Mouse (Mus musculus) cerebellum, adult 11 months (tissue): ENCODE data around the gene Pkp3.

Experiments used
- DNase-seq: peaks from one replicate; pipeline ENCODE4 v3.0.0; 2022

Gene Pkp3

DNA sequence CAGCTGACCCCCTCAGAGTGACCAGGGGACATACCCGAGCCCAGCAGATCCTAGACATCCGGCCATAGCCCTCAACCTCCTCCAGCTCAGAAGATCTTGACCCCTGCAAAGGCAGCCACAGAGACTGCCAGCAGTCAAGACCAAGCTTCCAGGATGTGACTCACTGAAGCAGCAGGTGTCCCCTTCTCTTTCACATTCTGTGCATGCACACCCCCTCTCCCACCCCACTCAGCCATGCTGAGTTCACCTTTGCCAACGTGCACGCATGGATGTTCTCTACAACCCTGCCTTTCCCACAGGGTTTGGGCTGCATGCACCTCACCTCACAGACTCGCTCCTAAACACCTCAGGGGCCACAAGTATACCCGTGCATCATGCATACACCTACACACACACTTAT is 18.0 kb downstream of the Pkp3 start:
- DNase-seq = no peak

DNA sequence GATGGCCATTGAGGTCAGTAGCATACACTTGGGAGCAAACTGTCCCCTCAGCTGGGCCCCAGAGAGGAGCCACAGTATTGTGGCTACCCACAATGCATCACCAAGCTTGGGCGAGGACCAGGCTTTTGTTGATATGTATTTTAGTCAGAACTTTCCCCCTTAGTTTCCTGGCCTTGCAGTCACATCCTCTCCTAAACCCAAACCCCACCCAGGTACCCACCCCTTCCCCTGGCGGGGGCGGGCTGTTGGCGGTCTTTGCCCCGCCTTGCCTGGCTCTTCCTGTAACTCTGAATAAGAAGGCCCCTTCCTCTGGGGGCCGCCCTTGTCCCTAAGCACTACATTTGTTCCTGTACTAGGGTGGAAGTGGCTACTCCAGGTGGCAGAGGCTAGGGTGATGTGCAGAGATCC is 18.6 kb downstream of the Pkp3 start:
- DNase-seq = no peak

DNA sequence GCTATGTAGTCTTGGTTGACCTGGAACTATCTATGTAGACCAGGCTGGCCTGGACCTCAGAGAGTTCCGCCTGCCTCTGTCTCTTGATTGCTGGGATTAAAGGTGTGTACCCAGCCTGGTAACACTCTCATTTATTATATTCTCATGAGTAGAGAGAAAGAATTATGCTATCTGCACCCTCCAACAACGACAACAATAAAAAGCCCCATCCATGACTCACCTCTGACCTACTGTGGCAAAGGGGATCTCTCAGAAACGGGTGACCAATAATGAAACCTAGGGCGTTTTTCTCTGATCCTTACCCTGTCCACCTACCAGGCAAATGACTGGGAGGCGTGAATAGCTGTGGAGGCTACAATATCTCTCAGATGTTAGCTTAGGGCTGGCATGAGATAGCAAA is 19.2 kb downstream of the Pkp3 start:
- no peak for DNase-seq

DNA sequence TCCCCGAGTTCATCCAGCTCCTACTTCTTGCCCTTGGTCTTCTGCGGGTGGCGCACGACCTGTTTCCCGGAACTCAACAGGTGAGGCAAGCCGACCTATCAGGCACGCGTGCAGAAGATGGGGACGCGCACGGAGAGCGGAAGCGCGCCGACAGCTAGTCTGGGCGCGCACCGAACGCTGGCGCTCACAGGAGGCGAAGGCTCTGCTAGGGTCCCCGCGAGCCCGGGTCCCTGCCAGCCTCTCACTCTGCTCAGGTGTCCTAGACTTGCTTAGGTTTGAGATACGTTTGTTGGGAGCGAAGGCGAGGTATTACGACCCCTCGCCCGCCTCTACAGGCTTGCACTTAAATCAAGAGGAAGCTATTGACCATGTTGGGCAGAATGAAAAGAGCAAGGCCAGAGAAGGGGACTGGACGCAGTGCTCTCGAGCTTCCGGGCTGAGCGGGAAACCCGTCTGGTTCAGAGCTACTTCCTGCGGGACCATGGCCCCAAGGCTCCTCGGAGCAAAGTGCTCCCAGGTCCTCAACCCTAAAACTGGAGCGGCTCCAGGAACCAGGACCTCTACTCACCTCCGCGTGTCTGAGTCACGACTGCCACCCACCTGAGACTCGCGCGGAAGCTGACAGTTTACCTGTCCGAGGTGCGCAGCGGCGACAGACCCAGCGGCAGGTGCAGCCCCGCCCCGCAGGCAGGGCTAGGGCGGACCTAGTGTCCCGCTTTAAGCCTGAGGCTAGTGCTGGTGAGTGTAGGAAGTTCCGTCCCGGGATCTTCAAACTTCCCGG is 22.1 kb downstream of the Pkp3 start, which contains the start of gene Sigirr:
TSS of gene Sigirr (minus strand) at position 662 of the 781 bp plus-strand sequence.
- DNase-seq = no peak

DNA sequence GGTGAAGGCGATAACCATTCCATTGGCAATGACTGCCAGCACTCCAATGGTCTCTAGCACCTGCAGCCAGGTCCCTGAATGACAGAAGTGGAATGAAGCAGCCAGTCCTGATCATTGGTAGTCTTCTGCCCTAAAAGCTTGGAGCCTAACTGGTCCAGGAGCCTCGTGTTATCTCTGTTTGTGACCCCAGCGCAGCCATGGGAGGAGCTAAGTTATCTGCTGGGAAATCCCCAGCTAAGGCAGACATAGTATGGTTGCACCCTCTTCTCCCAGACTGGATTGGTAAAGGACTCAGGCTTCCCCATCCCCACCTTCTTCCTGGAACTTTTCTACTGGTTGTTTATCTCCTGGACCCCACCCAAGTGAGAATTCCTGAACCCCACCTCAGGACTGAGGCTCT is 25.1 kb downstream of the Pkp3 start:
- no peak for DNase-seq

DNA sequence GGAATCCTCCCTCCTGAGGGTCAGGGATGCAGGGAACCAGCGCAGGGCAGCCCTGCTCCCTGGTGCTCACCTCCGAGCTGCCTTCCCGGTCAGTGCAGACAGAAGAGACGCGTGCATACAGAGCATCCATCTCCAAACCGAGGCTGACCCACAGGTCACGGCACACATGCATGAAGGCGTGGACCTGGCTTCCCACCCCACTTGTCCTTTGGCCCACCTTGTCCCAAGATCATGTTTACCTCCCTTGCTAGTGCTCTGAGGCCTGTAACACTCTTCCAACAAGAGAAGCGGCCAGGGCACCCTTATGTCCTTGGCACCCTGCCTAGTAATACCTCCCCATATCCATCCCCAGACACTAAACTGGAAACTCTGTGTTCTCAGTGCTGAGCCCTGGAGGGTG is 37.9 kb downstream of the Pkp3 start:
- DNase-seq = no peak

DNA sequence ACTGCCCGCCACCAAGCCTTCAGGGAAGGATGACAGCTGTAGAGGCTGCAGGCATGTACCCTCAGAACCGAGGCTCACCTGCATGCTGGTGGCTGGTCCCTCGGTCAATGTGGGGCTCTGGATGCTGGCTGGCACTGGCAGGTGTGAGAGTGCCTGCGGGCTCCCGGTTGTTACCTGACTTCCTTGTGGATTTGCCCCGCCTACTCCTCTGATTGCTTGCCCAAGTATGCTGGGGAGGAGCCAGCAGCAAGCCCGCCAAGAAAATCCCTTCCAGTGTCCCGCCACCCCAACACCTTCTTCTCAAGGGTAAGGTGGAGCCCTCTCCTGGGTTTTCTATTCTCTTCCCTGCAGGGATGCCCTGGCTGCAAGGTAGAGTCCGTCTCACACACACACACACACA is 39.6 kb downstream of the Pkp3 start, which contains the start of gene Ano9:
TSS of gene Ano9 (minus strand) at position 171 of the 400 bp plus-strand sequence.
- DNase-seq = no peak

DNA sequence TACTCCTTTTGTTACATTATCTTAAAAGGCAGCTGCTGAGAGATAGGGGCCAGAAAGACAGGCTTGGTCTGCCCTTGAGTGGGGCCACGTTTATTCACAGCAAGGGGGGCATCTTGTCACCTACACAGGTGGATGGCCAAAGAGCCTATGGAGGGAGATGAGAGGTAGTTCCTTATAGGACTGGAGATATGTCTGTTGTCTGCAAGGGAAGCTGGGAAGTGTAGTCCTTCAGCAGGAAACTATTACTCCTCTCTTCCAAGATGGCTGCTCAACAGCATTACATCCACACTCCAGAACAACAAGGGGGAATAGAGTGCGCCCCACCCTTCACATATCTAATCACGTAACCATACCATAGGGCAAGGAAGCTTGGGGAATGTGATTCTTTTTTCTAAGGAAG is 41.5 kb downstream of the Pkp3 start:
- DNase-seq = no peak

DNA sequence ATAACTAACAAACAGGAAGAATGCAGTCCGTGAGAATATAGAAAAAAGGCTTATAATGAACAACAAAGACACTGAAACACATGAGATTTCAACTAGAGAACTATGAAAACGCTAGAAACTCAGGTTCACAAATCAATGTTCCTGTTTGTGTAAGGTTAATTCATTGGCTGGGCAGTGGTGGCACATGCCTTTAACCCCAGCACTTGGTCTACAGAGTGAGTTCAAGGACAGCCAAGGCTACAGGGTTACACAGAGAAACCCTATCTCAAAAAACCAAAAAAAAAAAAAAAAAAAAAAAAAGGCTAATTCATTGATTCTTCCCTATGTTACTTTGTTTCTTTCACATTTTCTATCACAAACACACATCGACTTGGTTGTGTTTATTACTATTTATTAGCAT is 42.6 kb downstream of the Pkp3 start:
- DNase-seq = no peak

DNA sequence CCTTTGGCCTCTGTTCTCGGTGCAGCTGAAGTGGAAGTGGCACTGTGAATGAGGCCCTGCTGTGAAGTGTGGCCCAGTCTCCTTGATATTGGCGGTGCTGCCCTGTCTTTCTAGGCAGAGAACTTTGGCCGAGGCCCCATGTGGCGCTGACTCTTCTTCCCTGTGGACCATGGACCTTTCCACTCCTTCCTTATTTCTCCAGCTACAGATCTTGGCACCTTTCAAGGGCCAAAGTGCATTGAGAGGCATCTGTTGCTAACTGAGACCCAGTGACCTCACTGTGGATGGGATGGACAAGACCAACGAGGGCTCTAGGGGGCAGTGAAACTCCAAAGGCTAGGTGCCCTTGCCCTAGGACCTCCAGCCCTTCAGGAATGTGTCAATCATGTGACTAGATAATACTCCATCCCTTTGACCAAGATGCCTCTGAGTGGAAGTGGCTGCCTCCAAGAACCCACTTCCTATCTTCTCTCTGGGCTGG is 43.1 kb downstream of the Pkp3 start:
- DNase-seq = no peak

DNA sequence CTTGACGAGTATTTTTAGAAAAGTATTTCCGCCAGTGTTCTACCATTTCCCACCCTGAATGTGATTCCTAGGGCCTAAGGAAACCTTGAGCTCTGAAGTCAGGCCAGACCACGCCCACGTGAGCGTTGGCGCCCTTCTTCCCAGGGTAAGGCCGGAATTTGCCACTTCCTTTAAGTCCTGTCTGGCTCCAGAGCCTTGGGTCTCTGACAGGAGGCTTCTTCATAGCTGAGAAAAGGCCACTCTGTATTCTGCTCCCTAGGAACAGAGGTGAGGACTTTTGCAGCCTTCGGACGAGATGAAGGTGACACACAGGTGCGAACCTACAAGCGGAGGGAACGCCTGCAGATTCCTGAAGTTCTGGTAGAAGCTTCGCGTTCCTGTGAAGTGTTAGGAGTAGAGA is 44.2 kb downstream of the Pkp3 start, which contains the start of gene Ptdss2:
TSS of gene Ptdss2 (plus strand) at position 138 of the 400 bp plus-strand sequence.
- DNase-seq = no peak

DNA sequence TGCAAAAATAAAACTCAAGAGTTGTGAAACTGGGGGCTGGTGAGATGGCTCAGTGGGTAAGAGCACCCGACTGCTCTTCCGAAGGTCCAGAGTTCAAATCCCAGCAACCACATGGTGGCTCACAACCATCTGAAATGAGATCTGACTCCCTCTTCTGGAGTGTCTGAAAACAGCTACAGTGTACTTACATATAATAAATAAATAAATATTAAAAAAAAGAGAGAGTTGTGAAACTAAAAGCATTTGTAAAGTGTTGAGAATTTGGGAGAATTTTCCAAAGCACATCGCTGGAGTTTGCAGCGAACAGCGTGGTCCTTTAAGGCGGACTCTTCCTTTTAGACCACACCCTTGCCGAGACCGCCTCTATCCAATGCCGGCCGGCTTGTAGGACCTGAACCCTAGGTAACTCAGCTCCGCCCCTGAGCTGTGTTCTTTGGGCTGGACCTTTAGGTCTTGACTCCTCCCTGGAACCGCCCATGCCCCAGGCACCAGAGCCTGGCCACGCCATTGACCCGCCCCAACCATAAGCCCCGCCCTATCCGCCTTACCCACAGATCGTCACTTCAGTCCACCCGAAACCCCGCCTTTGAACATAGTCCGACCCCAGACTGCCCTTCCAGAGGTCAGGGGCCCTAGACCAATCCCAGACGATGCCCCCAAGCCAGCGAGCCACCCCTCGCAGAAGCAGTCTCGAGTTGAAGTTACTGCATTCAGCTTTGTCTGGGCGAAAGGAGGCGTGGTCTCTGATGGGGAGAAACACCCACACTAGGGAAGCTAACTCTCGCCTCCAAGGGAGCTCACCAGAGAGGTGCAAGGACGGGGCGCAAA is 44.9 kb downstream of the Pkp3 start:
- DNase-seq = peak; percentile 90

DNA sequence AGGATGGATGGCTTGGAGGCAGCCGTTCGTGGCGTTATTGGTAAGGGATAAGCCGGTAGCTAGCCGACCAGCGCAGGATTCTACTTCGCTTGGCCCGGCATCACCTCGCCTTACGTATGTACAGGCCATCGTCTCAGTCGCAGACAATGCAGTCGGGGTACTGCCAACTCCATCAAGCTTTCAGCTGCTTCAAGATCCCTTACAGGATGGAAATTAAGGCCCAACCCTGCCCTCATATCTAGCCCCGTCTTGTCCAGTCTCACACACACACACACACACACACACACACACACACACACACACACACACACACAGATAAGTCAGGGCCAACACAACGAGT is 45.5 kb downstream of the Pkp3 start:
- no peak for DNase-seq

DNA sequence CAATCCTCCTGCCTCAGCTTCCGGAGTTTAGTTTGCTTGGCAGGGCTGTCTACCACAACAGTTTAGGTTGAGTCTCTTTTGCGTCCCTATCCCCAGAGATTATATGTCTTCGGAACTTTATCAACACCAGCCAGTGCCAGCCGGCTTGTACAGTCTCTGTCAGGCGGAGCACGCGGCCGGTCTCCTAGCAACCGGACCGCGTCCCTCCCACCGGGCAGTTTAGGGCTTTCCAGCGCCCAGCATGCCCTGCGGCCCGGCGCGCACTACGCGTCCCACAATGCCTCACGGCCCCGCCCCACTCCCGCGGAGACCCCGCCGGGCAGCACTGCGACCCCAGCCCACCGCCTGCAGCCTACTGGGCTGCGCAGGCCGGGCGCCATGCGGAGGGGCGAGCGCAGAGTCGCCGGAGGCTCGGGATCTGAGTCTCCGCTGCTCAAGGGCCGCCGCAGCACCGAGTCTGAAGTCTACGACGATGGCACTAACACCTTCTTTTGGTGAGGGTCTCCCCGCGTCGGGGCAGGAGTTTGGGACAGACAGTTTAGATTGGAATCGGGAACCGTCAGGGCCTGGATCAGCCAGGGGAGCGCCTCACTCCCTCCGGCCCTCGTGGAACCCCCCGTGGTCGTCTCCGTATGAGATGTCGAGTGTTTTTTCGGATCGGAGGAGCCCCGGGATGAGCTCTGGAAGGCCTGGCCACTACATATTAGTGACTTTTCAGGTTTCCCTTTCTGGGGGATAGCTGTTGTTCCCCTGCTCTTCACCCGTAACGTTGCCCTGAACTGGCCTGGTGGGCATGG is 53.2 kb downstream of the Pkp3 start:
- DNase-seq = peak; percentile 86

DNA sequence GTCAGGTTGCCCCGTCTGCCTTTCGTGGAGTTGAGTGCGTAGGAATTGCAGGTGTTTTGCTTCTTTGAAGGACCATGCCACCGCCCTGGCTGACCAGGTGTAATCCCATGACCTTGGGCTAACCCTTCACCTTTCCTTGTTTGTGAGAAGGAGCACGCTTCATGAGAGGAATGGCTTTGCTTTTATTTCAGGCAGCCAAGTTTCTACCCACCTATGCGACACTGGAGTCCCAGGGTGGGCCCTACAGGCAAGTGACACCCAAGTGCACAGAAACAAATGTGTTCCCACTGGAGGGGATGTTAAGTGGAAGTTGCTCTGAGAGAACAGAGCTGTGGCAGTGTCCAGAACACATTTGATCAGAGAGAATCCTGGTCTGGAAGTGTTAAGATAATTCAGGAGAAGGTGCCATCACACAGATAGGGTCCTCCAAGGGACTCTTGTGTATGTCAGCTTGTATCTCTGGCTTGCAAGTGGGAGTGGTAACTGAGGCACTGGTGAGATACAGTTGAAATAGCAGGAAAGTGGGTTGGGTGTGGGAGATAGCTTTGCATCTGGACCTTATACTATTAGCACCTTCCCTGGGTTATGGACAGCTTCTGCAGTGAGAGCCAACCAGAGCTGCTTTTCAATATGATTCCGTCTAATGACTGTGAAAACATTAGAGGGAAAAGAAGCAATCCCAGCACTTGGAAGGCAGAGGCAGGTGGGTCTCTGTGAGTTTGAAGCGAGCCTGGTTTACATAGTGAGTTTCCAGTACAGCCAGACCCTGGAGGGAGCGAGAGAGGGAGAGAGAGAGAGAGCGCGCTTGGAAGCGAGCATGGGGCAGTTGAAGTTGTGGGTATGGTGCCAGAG is 54.1 kb downstream of the Pkp3 start:
- DNase-seq = no peak
